Mouse (Mus musculus): ENCODE results near the gene Bdkrb2.

Bdkrb2 gene

DNA sequence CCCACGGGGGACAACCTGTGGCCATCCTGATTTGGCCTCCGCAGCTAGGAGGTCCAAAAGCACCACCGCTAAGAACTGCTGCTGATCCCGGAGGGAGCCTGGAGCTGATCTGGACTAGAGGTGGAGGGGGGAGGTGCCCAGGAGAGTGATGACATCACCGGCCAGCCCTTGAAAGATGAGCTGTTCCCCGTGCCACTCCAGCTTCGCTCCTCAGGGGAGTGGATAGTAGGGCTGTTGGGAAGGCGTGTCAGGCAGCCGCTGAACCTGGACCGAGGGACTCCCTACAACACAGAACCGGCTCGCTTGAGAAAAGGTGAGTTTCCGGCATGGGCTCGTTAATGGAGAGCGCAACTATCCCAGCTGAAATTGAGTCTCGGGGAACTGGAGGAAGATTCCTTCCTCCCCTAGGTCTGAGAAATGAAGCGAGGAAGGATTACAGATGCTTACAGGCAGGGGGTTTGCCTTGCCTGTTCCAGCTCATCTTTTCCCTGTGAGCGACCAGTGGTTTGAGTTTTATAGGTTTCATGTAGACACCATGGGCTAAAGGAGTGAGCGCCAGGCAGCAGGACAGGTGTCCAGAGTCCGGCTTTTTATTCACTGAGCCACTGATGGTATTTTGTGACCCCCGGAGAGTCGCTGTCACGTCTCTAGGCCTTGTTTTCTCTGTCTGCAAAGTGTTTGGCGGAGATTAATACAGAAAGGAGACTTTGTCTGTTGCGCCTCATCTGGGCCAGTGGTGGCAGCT lies at the start of gene Bdkrb2:
Gene Bdkrb2 (plus strand): TSS at position 291 of the 745 bp plus-strand sequence.
- no peak for DNase-seq

DNA sequence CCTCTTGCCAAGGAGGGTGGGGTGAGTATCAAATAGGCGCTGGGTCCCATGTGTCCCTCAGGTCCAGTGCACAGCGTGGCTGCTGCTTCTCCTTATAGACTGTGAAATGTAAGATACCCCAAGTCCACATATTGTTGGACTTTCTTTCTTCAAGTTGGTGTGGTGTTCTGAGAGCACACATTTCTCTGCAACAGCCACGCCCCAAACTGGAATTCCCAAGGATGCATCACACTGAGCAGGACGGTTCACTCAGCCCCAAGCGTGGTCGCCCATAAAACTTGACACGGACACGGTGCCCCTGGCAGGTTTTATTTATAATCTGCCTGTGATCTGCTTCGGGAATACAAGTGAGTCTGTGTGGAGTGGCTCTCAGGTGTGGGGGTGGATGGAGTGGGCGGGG lies 48.9 kb upstream of the Bdkrb2 start:
- DNase-seq: no peak

DNA sequence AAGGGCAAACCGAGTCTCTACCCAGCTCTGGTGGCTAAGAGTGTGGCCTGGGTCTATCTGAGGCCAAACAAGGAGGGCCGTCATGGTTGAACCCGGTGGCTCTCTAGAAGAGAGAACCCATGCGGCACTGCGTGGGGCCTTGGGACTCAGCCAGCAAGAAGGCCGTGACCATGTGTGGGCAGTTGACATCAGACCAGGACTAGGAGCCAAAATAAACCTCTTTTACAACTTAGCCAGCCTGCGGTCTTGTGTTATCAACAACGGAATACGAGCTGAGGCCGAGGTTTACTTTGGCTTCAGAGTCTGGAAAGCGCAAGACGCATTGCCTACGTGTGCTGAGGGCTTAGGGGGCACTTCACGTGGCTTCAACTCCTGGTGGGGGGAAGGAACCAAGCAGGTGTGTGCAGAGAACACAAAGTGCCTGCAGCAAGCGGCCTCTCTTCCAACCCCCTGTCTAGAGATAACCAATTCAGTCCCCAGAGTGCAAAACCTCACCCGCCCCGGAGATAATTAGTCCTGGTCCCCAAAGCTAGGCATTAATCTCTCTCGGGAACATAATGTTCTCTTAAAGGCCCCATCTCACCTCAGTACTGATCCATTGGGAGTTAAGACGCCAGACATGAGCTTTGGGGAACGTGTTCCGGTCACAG lies 45.9 kb upstream of the Bdkrb2 start:
- no peak for DNase-seq

DNA sequence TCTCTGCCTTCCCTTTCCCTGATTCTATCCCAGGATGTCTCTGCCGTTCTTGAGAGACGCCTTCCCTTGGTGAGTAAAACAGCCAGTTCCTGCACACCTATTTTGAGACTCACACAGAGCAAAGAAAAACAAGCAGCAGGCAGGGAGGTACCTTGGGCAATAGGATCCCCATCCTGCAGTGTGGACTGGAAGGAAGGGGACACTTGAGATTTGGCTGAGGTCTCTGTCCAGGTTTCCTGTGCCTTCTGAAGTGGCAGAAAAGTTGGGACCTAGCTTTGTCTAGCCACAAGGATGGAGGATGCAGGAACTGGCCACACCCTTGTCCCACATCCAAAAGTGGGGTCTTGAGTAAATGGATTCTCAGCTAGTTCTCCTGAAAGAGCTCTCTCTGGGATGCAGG lies 43.2 kb upstream of the Bdkrb2 start:
- no peak for DNase-seq

DNA sequence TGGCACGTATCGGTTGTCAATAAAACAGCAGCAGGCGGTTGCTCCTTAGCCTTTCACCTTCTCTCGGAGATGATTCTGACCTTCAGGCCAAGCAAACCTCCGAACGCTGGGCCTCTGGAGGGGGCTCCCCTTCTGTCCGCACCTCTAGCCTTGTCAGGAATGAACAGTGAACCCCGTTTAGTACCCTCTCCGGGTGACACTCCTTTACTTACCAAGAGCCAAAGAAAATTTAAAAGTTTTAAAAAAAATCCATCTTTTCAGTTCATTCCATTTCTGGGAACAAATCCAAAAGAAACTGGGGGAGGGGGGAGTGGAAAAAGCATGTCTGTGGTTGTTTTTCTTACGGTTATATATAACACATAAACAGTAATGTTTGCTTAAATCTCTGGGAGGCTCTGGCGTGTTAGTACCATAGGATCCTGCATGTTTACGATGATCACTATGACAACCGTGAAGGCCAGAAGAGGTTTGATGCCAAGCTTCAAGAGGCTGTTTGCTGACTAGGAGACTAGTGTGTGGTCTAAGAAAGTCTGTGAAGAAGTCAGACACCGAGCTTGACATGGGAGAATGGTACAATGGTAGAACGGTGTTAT lies 41.8 kb upstream of the Bdkrb2 start:
- no peak for DNase-seq

DNA sequence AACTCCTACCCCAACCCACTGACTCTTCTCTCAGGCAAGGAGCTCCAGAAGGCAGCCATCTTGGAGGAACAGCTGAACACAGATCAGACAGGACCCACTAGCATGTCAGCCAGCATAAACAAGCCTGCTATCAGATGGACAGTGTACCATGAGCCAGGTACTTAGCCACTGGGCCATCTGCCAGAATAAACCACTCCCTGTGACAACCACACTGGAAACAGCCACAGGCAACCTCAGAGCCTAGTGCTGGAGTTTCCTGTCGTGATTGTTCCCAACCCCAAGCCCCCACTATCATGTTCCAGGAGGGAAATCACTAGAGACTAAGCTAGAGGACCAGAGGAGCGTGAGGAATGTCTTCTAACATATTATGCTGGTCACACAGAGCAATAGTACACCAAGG lies 39.3 kb upstream of the Bdkrb2 start:
- no peak for DNase-seq

DNA sequence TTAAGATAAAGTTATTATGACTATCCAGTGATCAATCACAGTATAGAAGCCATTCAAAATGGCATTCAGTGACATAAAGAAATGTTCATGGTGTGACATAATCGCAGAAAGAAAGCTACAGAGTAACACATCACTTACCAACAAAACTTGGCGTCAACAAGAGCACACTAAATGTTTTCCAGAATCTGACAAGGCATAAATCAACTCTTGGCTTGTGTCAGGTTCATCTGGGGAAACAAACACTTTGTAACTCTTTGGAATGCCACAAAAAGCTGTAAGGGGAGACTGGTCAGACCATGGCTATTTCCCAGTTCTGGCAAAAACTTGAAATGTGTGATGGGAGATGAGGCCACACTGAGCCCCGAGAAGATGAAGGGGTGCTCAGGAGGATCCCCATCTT lies 36.8 kb upstream of the Bdkrb2 start:
- no peak for DNase-seq

DNA sequence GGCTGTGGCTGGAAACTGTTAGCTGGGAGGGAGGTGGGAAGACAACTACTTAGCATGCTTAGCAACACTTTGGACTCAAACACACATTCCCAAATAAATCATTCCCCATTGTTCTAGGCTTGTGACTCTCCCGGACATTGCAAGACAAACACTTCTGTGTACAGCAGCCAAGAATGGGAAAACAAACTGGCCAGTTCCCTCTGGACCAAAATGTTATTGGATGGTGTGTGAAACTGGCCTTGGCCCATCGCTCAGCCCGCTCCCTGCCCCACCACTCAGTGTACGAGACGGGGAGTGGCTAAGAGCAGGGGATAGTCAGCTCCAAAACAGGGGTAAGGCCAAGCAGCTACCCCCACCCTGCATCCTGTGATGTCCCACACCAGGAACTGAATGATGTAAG lies 36.2 kb upstream of the Bdkrb2 start:
- no peak for DNase-seq

DNA sequence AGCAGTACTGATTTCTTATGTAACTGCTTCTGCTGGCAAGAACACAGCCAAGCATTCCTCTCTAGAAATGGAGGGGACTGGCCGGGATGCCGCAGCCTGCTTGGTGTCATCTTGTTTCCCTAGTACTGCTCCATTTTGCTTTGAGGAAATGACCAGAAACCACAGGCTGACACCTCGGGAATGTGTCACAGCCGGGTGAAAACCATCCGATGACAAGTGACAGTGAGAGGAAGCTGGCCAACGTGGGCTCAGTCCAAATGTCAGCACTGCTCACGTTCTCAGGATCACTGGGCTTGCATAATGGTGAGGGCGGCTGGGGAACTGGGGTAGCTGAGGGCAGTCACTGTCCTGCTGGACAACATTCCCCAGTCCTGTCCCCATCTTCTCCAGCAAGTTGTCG lies 33.5 kb upstream of the Bdkrb2 start:
- no peak for DNase-seq

DNA sequence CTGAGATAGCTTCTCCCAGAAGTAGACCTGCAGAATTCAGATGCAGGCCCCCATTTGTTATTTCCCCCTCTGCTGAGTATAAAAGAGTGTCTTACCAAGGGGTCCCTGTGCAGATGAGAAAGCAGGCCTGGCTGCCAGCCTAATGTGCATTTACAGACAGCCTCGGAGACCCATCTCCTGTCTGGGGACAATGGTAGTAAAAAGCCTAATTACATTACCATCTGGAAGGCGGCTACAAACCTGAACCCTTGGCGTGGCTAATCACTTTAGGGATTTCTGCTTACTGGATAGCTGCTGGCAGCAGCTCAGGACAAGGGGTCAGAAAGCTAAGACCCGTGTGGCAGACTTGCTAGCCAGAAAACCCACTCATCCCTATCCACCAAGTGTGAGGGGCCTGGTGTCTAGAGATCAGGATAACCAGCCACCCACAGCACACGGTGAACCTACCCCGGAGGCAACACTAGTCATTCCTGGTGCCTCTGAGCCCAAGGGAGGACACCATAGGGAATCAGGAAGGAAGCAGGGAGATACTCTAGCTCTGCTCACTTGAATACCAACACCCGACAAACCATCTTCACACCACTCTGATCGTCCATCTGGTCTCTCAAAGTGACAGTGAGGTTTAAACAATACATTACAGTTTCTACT lies 31.2 kb upstream of the Bdkrb2 start:
- no peak for DNase-seq

DNA sequence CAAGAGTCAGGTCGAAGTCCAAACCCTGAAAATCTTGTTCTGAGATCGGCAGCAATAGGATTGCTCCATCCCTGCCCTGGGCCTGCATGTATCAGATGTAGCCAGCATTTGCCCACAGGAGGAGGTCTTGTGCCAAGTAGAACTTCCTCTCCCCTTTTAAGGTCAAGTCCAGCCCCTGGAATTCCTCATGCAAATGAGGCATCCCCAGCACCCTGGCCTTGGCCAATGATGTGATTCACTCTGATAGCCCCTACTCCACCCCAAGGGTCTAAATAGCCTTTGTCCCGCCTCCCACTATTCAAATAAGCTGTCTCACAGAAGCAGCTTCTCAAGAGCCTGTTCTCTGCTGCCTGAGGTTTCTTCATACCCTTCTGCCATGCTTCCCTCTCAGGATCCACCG lies 28.2 kb upstream of the Bdkrb2 start:
- DNase-seq: no peak

DNA sequence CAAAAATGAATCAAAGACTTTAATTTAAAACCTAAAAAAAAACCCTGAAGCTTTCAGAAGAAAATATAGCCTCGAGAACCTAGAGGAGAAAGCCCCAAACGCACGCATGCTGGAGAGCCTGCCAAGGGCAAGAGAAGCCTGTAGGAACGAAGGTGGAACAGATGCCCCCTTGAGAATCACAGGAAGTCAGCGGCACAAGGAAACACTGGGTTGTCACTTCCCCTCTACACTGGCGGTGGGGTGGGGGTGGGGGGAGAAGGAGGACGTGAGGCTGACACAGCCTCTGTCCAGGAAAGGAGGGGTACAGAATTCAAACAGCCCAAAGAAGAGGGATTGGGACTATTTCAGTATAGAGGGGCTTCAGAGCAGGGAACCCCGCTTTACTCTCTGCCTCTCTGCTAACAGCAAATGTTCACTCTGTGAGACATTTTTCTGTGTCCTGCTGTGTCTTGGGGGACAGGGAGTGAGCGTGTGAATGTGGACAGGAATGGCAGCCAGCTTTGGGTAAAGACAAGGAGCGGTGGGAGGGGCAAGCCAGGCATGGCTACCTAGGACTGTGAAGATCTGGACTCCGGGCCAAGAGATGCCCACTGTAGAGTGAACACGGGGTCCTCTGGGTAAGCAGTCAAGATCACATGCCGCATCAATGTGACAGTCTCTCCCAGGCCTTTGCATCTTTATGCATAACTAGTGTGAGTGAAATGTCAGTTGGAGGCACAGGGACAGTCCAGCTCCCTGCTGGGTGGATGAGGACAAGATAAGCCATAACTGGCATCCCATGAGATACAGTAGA lies 26.9 kb upstream of the Bdkrb2 start:
- no peak for DNase-seq

DNA sequence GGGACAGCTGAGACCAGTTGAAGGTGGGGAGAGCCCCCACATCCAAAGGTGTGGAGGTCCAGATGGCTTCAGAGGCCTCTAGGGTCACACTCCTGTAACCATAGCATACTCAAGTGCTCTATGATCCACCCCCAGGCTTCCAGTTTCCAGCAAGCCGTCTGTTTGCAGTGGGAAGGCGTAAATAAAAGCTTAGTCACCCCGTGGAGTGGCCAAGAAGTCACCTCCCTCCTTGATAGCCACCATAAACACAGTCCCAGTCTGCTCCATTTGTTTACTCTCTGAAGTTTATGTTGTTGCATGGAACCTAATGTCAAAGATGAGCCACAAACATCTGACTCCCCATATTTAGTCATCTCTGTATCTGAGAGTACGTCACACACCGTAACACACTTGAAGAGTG lies 25.9 kb upstream of the Bdkrb2 start:
- DNase-seq: no peak

DNA sequence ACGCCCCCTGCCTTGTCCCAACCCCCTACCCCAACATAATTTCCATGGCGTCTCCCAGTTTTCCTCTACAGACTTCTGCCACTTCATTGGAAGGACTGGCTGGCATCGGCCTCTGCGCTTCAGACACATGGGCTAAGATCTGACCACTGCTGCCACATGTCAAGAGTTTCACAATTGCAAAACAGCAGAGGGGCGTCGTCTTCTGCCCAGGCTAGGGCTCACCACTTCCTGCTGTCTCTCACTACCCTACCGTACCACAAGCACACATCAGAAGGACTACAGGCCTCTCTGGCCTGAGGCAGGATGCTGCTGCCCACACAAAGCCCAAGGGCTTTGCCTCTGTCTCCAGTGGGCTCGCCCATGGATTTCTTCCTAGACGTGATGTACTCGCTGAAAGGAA lies 23.4 kb upstream of the Bdkrb2 start:
- DNase-seq: no peak

DNA sequence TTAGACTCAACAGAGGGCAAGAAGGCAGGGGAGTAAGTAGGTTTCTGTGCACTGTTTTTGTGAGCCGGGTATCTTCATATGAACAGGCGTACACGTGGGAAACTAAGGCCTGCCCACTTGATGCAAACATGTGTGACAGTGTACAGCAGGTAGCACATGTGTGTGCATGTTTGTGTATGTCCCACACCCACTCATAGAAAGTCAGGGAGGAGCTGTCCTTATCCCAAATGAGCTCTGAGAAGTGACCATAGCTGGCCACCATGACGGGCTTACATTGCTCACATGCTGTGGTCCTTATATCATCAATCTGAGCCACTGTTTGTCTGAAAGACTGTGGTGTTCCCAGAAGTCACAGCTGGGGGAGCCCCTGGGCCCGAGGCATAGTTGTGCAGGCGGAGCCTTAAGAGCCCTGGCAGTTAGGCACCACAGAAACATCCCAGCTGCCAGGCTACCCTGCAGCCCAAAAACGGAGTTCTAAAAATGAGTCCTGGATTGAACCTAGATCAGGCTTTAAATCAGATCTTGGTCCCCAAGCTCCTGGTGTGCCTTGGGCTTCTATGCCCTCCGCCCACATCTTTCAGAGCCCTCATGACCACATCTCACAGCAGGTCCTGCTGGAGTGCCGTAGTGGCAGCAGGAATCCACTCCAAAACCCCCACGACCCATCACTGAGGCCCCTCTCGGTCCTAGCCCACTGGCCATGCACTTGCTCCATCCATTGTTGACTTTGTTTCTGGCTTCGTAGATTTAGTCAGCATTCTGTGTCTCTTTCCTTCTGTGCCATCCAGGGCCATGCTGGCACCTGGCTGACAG lies 21.2 kb upstream of the Bdkrb2 start:
- no peak for DNase-seq

DNA sequence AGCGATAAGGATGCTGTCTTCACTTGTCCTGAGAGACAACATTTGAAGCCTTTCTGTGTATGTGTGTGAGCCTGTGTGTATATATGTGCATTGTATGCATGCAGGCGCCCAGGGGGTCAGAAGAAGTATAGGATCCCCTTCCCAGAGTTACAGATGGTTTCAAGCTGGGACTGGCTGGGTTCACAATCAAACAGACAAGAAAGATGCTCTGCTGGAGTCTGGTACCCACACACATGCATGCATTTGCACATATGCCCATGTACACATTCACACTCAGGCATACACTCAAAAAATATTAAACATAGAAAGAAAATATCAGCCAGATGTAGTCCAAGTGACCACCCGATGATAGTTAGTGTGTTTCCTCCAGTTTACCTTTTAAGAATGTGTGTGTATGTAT lies 20.5 kb upstream of the Bdkrb2 start:
- no peak for DNase-seq

DNA sequence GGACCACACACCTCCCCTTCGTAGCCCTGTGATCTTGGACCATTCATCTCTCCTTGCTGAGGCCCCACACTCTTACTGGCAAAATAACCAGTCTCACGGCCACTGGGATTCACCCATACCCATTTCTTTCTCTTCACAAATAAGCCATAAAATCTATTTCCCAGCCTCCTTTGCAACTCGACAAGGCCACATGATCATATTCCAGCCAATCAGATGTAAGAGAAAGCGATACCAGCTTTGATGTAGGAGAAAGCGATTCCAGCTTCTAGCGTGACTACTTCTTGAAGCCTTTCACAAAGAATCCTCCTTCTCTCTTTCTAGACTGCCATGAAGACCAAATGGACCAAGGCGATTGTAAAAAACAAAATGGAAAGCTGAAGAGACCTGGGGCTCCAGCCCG lies 19.9 kb upstream of the Bdkrb2 start:
- no peak for DNase-seq

DNA sequence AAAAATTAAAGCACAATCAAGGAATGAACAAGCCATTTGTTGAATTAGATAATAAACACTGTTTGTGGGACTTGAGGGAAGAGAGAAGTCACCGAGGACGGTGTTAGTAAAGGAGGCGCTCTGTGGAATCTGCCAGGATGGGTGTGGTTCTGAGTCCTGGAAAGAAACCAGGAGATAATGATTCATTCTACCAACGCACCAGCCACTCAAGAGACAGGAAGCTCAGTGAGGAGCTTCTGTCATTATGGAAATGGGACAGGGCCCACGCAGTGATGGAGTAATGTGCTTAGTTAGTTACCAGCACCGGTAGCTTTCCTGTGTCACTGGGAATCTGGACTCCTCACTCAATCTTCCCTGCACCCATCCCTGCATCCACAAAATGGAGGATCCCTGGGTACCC lies 19.3 kb upstream of the Bdkrb2 start:
- DNase-seq: no peak

DNA sequence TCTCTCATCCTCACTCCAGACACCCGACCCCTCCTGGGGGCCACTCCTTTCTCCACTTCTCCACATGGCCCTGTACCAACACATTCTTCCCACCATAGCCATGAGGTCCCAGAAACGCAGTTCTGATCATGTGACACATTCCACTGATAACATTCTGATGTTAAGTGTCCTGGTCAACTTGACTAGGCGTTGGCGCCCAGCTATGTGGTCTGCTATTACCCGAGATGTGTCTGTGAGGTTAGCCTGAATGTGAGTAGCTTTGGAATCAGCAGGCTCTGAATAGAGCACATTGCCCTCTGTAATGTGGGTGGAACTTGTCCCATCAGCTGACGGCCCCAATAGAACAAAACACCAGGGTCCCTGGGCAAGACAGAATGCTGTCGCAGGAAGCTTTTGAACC lies 18.2 kb upstream of the Bdkrb2 start:
- DNase-seq: no peak

DNA sequence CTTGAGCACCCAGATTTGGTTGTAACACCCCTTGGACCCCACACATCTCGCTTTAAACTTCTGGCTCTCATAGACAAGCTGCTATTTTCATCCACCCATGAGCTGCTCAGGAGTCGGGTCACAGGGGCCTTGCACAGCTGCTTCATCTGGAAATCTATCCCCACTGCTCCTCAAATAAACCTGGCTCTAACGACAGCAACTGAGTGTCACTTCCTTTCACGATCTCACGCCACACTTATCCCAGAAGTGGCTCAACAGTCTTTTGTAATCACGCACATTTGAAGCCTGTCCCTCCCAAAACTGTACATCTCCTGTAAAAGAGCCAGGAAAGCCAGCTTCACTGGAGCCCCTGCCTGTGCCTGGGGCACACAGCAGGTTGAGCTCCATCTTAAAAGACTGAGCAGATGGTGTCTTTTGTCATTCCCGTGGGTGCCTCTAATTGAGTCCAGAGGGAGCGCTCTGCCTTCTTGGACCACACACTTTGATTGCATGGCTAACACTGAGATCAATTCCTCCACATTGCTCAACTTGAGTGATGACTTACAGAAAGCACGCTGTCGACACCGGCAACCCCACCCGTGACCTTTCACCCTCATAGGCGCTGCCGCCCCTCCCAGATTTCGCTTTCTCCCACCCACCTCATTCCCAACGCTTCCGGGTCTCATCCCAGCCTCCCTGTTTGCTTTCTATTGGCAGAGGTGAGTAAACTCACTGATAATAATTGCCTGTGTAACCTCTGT lies 17.2 kb upstream of the Bdkrb2 start:
- DNase-seq: no peak

DNA sequence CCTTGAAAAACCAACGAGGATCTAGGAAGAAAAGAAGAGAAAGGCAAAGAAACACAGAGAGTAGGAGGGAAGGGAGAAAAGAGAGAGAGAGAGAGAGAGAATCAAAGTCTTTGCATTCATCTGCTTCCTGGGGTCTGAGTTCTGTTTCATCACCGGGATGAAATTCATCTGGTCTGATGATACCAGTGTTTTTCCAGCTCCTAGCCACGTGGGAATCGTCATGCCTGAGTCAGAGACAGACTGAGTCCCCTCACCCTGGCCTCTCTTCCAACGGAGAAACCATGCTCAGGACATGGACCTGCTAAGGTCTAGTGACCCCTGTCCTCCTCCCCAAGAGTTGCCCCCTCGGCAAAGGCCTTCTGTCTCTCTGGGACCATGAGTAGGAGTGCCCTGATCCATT lies 16.5 kb upstream of the Bdkrb2 start:
- no peak for DNase-seq

DNA sequence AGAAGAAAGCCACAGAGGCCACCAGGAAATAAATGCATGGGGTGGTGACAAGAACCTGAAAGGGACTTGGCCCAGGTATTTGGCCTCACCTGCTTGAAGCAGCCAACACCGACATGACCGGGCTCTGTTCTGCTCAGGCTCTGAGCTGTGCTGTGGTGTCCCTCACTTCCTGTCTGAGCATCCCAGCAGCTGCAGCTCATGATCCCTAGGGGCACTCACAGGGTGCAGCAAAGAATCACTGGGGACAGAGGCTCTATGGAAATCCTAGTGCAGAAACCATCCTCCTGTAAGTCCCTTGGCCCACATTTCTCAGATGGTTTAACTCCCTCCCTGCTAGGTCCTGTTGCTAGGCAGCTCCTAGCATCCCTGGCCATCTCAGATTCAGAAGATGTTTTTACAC lies 15.9 kb upstream of the Bdkrb2 start:
- no peak for DNase-seq

Data from right cerebral cortex, postnatal 4 days (tissue).